Mouse (Mus musculus): Measurements from ENCODE around the gene Tenm2.

Tenm2 gene

GRCm38 (mm10) chr11:36171221-36171620, 1064.5 kb downstream of the Tenm2 start:
- no peak for DNase-seq

GRCm38 (mm10) chr11:36169738-36170137, 1066.0 kb downstream of the Tenm2 start:
- DNase-seq: no peak

- no peak for DNase-seq
These were observed 1066.7 kb downstream of the Tenm2 start for GRCm38 (mm10) chr11:36168921-36169537.

- DNase-seq: no peak
These were observed 1067.9 kb downstream of the Tenm2 start for GRCm38 (mm10) chr11:36167766-36168318.

GRCm38 (mm10) chr11:36163580-36163979, 1072.2 kb downstream of the Tenm2 start:
- DNase-seq: no peak

- DNase-seq: no peak
These were observed 1073.9 kb downstream of the Tenm2 start for GRCm38 (mm10) chr11:36161765-36162321.

- DNase-seq: no peak
These were observed 1082.3 kb downstream of the Tenm2 start for GRCm38 (mm10) chr11:36153450-36153849.

- DNase-seq: no peak
These were observed 1082.8 kb downstream of the Tenm2 start for GRCm38 (mm10) chr11:36153011-36153410.

- DNase-seq: peak; percentile 62
These were observed 1083.5 kb downstream of the Tenm2 start for GRCm38 (mm10) chr11:36152226-36152625.

GRCm38 (mm10) chr11:36149092-36149491, 1086.7 kb downstream of the Tenm2 start:
- DNase-seq: no peak

GRCm38 (mm10) chr11:36145057-36145456, 1090.7 kb downstream of the Tenm2 start:
- no peak for DNase-seq

GRCm38 (mm10) chr11:36140411-36140810, 1095.4 kb downstream of the Tenm2 start:
- DNase-seq: no peak

GRCm38 (mm10) chr11:36139521-36139920, 1096.2 kb downstream of the Tenm2 start:
- DNase-seq: no peak

- DNase-seq: no peak
These were observed 1097.9 kb downstream of the Tenm2 start for GRCm38 (mm10) chr11:36137840-36138239.

- DNase-seq: no peak
These were observed 1098.5 kb downstream of the Tenm2 start for GRCm38 (mm10) chr11:36137276-36137675.

- no peak for DNase-seq
These were observed 1101.1 kb downstream of the Tenm2 start for GRCm38 (mm10) chr11:36134645-36135044.

GRCm38 (mm10) chr11:36123275-36123674, 1112.5 kb downstream of the Tenm2 start:
- DNase-seq: no peak

GRCm38 (mm10) chr11:36121410-36121929, 1114.3 kb downstream of the Tenm2 start:
- DNase-seq: no peak

GRCm38 (mm10) chr11:36120591-36121409, 1115.0 kb downstream of the Tenm2 start:
- no peak for DNase-seq

GRCm38 (mm10) chr11:36113326-36113725, 1122.4 kb downstream of the Tenm2 start:
- DNase-seq: no peak

GRCm38 (mm10) chr11:36108970-36109731, 1126.6 kb downstream of the Tenm2 start:
- DNase-seq: peak; percentile 74

GRCm38 (mm10) chr11:36107840-36108239, 1127.9 kb downstream of the Tenm2 start:
- DNase-seq: no peak

GRCm38 (mm10) chr11:36106639-36107038, 1129.1 kb downstream of the Tenm2 start:
- DNase-seq: peak; percentile 68
